Mouse (Mus musculus) cerebellum, adult 2 months (tissue): Measurements from ENCODE around the gene Prpf4.

Source experiments
- CTCF ChIP-seq: fragments of 200-500 bp; IDR thresholded peaks from 2 replicates; pipeline ENCODE4 v1.5.1; 2011; ENCODE audit warnings: low read depth, mild to moderate bottlenecking, control low read depth, low read length, moderate library complexity, borderline replicate concordance; ENCODE audit not compliant: insufficient read depth
- POLR2A ChIP-seq: fragments of 200-500 bp; IDR thresholded peaks from 2 replicates; pipeline ENCODE4 v1.6.1; 2011; ENCODE audit warnings: low read length, control low read depth, borderline replicate concordance; ENCODE audit not compliant: insufficient read depth

GRCm38 (mm10) chr4:62376123-62376522 lies 32.5 kb upstream of the Prpf4 start:
- no peak for TF ChIP-seq POLR2A
- TF ChIP-seq CTCF = no peak
